Mouse (Mus musculus) hindbrain, embryonic 16.5 days (tissue): ENCODE results near the gene Tcaf2. TPM values are rescaled to one million over a fixed set of nuclear protein-coding genes. Genes with fewer than 3 reads are reported as not detected.

ENCODE experiments used
- ATAC-seq: fragments of 200-750 bp; cut with Nextera tagmentation; 2 replicates; pipeline ENCODE4 v1.8.0; 2017; ENCODE audit warnings: moderate TSS enrichment, moderate library complexity
- H3K27ac ChIP-seq: fragments of 300-500 bp; sonication (generic); 2 replicates; pipeline ENCODE4 v1.5.1; 2014; ENCODE audit warnings: low read depth, mild to moderate bottlenecking, control low read depth, low read length, moderate library complexity
- H3K27me3 ChIP-seq: fragments of 300-500 bp; sonication (generic); replicated peaks from 2 replicates; pipeline ENCODE4 v1.6.1; 2014; ENCODE audit warnings: low read length; ENCODE audit not compliant: control insufficient read depth, insufficient read depth
- H3K36me3 ChIP-seq: fragments of 300-500 bp; sonication (generic); 2 replicates; pipeline ENCODE4 v1.6.1; 2014; ENCODE audit warnings: mild to moderate bottlenecking, low read length, moderate library complexity, mixed read lengths; ENCODE audit not compliant: control insufficient read depth, insufficient read depth
- H3K4me1 ChIP-seq: fragments of 300-500 bp; sonication (generic); 2 replicates; pipeline ENCODE4 v1.6.1; 2014; ENCODE audit warnings: low read depth, low read length; ENCODE audit not compliant: control insufficient read depth, insufficient read depth
- H3K4me2 ChIP-seq: fragments of 300-500 bp; sonication (generic); 2 replicates; pipeline ENCODE4 v1.6.1; 2014; ENCODE audit warnings: mild to moderate bottlenecking, low read length, control low read depth, moderate library complexity
- H3K4me3 ChIP-seq: fragments of 300-500 bp; sonication (generic); 2 replicates; pipeline ENCODE4 v1.5.1; 2014; ENCODE audit warnings: mild to moderate bottlenecking, low read length, control low read depth, moderate library complexity
- H3K9ac ChIP-seq: fragments of 300-500 bp; sonication (generic); 2 replicates; pipeline ENCODE4 v1.6.1; 2014; ENCODE audit warnings: low read depth, mild to moderate bottlenecking, control low read depth, low read length, moderate library complexity
- H3K9me3 ChIP-seq: fragments of 300-500 bp; sonication (generic); 2 replicates; pipeline ENCODE4 v1.6.1; 2014; ENCODE audit warnings: mild to moderate bottlenecking, low read length, moderate library complexity; ENCODE audit not compliant: control insufficient read depth
- WGBS: fragments of 180-500 bp; shearing (Covaris S2); extraction: QIAGEN DNeasy Blood & Tissue Kit; methylation state at CpG from one replicate; pipeline ENCODE4 v1.1.7; 2014; 5-methylcytosine and 5-hydroxymethylcytosine counted together
- polyA plus RNA-seq: library from polyadenylated mRNA; unstranded; fragments of >200 nt; fragmentation: Nextera tagmentation; extraction: Ambion mirVana; gene quantifications from 2 replicates; pipeline ENCODE4 v1.2.1, GENCODE M21; 2015

Tcaf2 gene
- polyA plus RNA-seq, 1 experiment from 2014 or later: 2.2 TPM

DNA sequence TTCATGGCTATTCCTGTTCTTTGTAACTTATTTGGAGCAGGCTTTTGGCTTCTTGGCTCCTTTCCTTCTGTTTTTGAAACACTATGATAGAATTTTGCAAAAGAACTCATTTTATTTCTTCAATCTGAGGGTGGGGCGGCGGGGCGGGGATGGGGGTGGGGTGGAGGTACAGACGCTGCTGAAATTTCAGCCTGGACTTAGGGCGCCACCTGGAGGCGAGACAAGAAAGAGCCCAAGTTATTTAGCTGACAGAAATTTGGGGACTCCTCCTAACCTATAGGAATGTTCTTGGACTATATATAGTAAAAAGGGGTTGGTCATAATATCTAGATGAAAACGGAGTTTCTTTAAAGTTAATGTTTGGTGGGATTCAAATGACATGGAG lies 61.6 kb downstream of the Tcaf2 start:
- Histone ChIP-seq H3K36me3 (no peaks in the 10 kb centered on the region), H3K9ac (no peak overlapping the region), H3K4me2 (peak overlapping the region; percentile 37), H3K4me1 (no peaks in the 10 kb centered on the region), H3K4me3 (no peak overlapping the region), H3K9me3 (no peaks in the 10 kb centered on the region), H3K27me3 (no peaks in the 10 kb centered on the region), H3K27ac (no peak overlapping the region)
- WGBS: 2% methylated on average over 7 of the region's 7 CpGs
- no peak for ATAC-seq

DNA sequence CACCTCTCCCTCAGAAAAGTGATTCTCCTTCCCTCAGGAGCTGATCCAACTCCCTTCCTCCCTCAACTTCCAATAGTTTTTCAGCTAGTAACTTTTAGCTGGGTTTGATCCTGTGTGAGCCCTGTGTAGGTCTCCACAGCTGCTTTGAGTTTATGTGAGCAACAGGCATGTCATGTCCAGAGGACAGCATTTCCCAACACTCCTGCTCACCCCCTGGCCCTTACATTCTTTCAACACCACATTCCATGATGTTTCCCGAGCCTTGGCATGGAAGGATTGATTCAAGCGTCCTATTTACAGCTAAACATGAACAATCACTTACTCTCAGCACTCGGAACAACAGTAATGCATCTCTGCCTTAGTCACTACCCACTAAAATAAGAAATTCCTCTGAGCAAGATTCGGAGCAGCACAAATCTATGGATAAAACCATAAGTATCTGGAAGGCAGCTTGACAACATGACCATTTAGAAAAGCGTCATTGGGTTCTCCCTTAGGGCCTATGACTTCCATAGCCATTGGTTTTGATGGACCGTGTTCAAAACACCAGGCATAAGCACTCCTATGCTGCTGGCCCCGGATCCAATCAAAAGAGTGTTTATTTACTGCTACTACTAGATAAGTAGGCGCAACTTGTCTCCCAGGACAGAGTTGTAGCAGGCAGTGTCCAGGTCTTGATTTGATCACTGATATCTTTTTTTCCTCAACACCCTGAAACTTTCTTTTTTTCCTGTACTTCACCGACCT lies 62.1 kb downstream of the Tcaf2 start:
- whole genome bisulfite sequencing: 72% methylated on average over 9 of the region's 9 CpGs
- Histone ChIP-seq H3K27me3 (no peaks in the 10 kb centered on the region), H3K4me2 (peak overlapping the region; percentile 37), H3K4me1 (no peaks in the 10 kb centered on the region), H3K9me3 (no peaks in the 10 kb centered on the region), H3K4me3 (no peak overlapping the region), H3K9ac (no peak overlapping the region), H3K27ac (no peak overlapping the region), H3K36me3 (no peaks in the 10 kb centered on the region)
- ATAC-seq: no peak

DNA sequence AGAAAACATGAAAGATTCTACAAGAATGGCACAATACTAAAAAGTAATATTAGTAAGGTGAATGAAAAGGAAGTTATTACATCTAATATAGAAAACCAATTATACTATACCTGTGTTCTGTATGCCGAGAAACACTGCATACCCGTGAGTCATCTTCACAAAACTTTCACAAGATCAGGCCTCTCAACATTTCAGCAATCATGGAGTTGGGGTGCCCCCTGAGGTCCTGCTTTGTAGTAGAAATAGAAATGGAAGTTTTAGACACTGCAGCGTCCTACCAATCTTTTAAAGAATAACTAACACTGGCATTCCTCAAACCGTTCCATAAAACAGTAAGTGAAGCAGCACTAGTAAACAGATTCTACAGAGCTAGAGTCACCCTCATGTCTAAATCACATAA lies 66.4 kb downstream of the Tcaf2 start:
- Histone ChIP-seq H3K4me3 (no peak overlapping the region), H3K4me1 (no peaks in the 10 kb centered on the region), H3K9me3 (no peaks in the 10 kb centered on the region), H3K4me2 (no peak overlapping the region), H3K27ac (no peak overlapping the region), H3K36me3 (no peaks in the 10 kb centered on the region), H3K27me3 (no peaks in the 10 kb centered on the region), H3K9ac (no peak overlapping the region)
- 85% methylated on average over 4 of the region's 4 CpGs for WGBS
- no peak for ATAC-seq

- WGBS: 96% methylated on average over 2 of the region's 2 CpGs
- no peak for ATAC-seq
Observed at GRCm38 (mm10) chr6:42577433-42577832, 67.6 kb downstream of the Tcaf2 start.

More at GRCm38 (mm10) chr6:42577433-42577832, 67.6 kb downstream of the Tcaf2 start:
- no peaks in the 10 kb centered on the region for H3K36me3 ChIP-seq
- H3K4me3 ChIP-seq: no peak overlapping the region
- no peak overlapping the region for H3K4me2 ChIP-seq
- H3K27me3 ChIP-seq: no peaks in the 10 kb centered on the region
- H3K4me1 ChIP-seq: no peaks in the 10 kb centered on the region
- no peak overlapping the region for H3K9ac ChIP-seq
- H3K9me3 ChIP-seq: no peaks in the 10 kb centered on the region
- no peak overlapping the region for H3K27ac ChIP-seq

Other genes starting within 250 kb of the Tcaf2 start
- gene Tas2r143, start 245.0 kb downstream of the Tcaf2 start, polyA plus RNA-seq: not detected in 2 replicates
- not detected in 2 replicates for gene Tas2r135, start 239.8 kb downstream of the Tcaf2 start, polyA plus RNA-seq
- gene Tas2r126, start 210.7 kb downstream of the Tcaf2 start, polyA plus RNA-seq: not detected in 2 replicates
- gene Olfr458, start 180.1 kb downstream of the Tcaf2 start, polyA plus RNA-seq: not detected in 2 replicates
- 0.12 TPM in 1 of 2 replicates, not detected in the other for gene Olfr457, start 168.9 kb downstream of the Tcaf2 start, polyA plus RNA-seq
- not detected in 2 replicates for gene Olfr456, start 158.0 kb downstream of the Tcaf2 start, polyA plus RNA-seq
- gene Olfr455, start 97.7 kb downstream of the Tcaf2 start, polyA plus RNA-seq: not detected in 2 replicates
- gene Tcaf3, start 47.6 kb downstream of the Tcaf2 start, polyA plus RNA-seq: not detected in 2 replicates
- 214 and 216 TPM in 2 replicates for gene Tcaf1, start 64.8 kb upstream of the Tcaf2 start, polyA plus RNA-seq
- gene Olfr453, start 94.1 kb upstream of the Tcaf2 start, polyA plus RNA-seq: not detected in 2 replicates
- not detected in 2 replicates for gene Olfr38, start 111.2 kb upstream of the Tcaf2 start, polyA plus RNA-seq
- gene Olfr452, start 139.8 kb upstream of the Tcaf2 start, polyA plus RNA-seq: not detected in 2 replicates
- not detected in 2 replicates for gene Olfr450, start 166.7 kb upstream of the Tcaf2 start, polyA plus RNA-seq
- gene Olfr449, start 189.1 kb upstream of the Tcaf2 start, polyA plus RNA-seq: not detected in 2 replicates
- gene Olfr448, start 245.2 kb upstream of the Tcaf2 start, polyA plus RNA-seq: not detected in 2 replicates